Mouse (Mus musculus) pancreas, adult 10 weeks (tissue): ENCODE measurements around the gene Sprr2d. TPM values are rescaled to one million over a fixed set of nuclear protein-coding genes. Genes with fewer than 3 reads are reported as not detected.

Experiments
- polyA plus RNA-seq: library from polyadenylated mRNA; stranded (reverse); fragments of 350-450 nt; fragmentation: Illumina TruSeq; extraction: RNeasy Lipid Tissue Mini Kit (QIAGEN cat#74804); gene quantifications from one replicate; pipeline ENCODE4 v1.2.3, GENCODE M21; 2015; ENCODE audit warnings: low read depth, low replicate concordance; ENCODE audit not compliant: insufficient read depth

Gene Sprr2d
- polyA plus RNA-seq: not detected

GRCm38 (mm10) chr3:92338840-92339239, at the start of gene Sprr2d:
Sprr2d (plus strand) TSS chr3:92339140.

GRCm38 (mm10) chr3:92316320-92316719, 22.6 kb upstream of the Sprr2d start, which contains the start of gene Sprr2b:
Sprr2b (plus strand) TSS chr3:92316620.

GRCm38 (mm10) chr3:92351843-92352242, 12.9 kb downstream of the Sprr2d start, which contains the start of gene Sprr2e:
Sprr2e (plus strand) TSS chr3:92352143.

GRCm38 (mm10) chr3:92364887-92365286, 25.9 kb downstream of the Sprr2d start, which contains the start of gene Sprr2f:
Sprr2f (plus strand) TSS chr3:92365187.

DNA sequence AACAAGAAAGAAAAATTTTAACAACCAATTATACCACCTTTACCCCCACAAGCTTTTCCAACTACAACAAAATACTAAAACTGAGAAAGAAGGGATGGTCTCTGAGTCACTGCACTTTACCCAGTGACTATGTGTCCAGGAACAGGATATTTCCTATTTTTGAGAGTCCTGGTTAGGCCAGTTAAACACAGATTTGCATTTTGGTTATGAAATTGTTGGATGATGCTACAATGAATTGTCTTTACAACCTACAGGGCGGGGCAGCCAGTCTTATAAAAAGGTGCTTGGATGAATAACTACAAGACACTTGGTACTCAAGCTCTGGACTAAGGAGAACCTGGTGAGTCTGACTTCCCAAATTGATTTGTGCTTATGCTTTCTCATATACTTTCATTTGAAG, 46.4 kb downstream of the Sprr2d start, which contains the start of gene Sprr2h:
Sprr2h (plus strand) TSS at position 301 of the 400 bp plus-strand sequence.

Other genes with a start within 250 kb of the Sprr2d start
- gene Prr9, start 215.2 kb upstream of the Sprr2d start, polyA plus RNA-seq: not detected
- not detected for gene Lelp1, start 196.4 kb upstream of the Sprr2d start, polyA plus RNA-seq
- gene Sprr2a1, start 123.3 kb upstream of the Sprr2d start, polyA plus RNA-seq: not detected
- gene Sprr2a2, start 123.2 kb upstream of the Sprr2d start, polyA plus RNA-seq: not detected
- gene Sprr2a3, start 53.7 kb upstream of the Sprr2d start, polyA plus RNA-seq: not detected
- gene Sprr2b, start 22.5 kb upstream of the Sprr2d start, polyA plus RNA-seq: not detected
- gene Sprr2e, start 13.0 kb downstream of the Sprr2d start, polyA plus RNA-seq: not detected
- gene Sprr2f, start 26.0 kb downstream of the Sprr2d start, polyA plus RNA-seq: not detected
- gene Sprr2h, start 46.5 kb downstream of the Sprr2d start, polyA plus RNA-seq: not detected
- gene Sprr2i, start 68.9 kb downstream of the Sprr2d start, polyA plus RNA-seq: not detected
- not detected for gene Sprr2j-ps, start 78.9 kb downstream of the Sprr2d start, polyA plus RNA-seq
- gene Gm9774, start 90.3 kb downstream of the Sprr2d start, polyA plus RNA-seq: not detected
- not detected for gene Sprr2k, start 93.4 kb downstream of the Sprr2d start, polyA plus RNA-seq
- gene Sprr1b, start 99.6 kb downstream of the Sprr2d start, polyA plus RNA-seq: not detected
- not detected for gene Sprr3, start 119.6 kb downstream of the Sprr2d start, polyA plus RNA-seq
- not detected for gene Sprr1a, start 146.8 kb downstream of the Sprr2d start, polyA plus RNA-seq
- gene Sprr4, start 161.4 kb downstream of the Sprr2d start, polyA plus RNA-seq: not detected
- not detected for gene 2310046K23Rik, start 195.4 kb downstream of the Sprr2d start, polyA plus RNA-seq
- gene Ivl, start 234.6 kb downstream of the Sprr2d start, polyA plus RNA-seq: not detected
- not detected for gene Smcp, start 249.9 kb downstream of the Sprr2d start, polyA plus RNA-seq